Mouse (Mus musculus) frontal cortex, adult (tissue): ENCODE results near the gene Mapkapk2.

ENCODE experiments used
- ATAC-seq: cut with Nextera tagmentation; 2 replicates; pipeline ENCODE4 v1.9.2; 2017; ENCODE audit warnings: mild to moderate bottlenecking, moderate library complexity, mixed read lengths; ENCODE audit not compliant: low TSS enrichment

Mapkapk2 gene

GRCm38 (mm10) chr1:131021438-131021837 is 76.2 kb downstream of the Mapkapk2 start:
- no peak for ATAC-seq

GRCm38 (mm10) chr1:131020425-131021310 is 77.0 kb downstream of the Mapkapk2 start:
- ATAC-seq, result no peak

GRCm38 (mm10) chr1:131019492-131020098 is 78.0 kb downstream of the Mapkapk2 start, which contains the start of gene Il10:
Il10 (plus strand) TSS chr1:131019845.
- ATAC-seq, result no peak

- ATAC-seq, result no peak
Observed at GRCm38 (mm10) chr1:131015879-131016278, 81.7 kb downstream of the Mapkapk2 start.

- no peak for ATAC-seq
Observed at GRCm38 (mm10) chr1:131015281-131015680, 82.3 kb downstream of the Mapkapk2 start.

- no peak for ATAC-seq
Observed at GRCm38 (mm10) chr1:131013926-131014325, 83.7 kb downstream of the Mapkapk2 start.

GRCm38 (mm10) chr1:131012494-131012893 is 85.1 kb downstream of the Mapkapk2 start:
- ATAC-seq, result no peak

GRCm38 (mm10) chr1:131010201-131011153 is 87.1 kb downstream of the Mapkapk2 start:
- no peak for ATAC-seq

GRCm38 (mm10) chr1:131006069-131006468 is 91.6 kb downstream of the Mapkapk2 start:
- no peak for ATAC-seq
